Mouse (Mus musculus) heart, embryonic 10.5 days (tissue): ENCODE data around the gene Stmn1. TPM values are rescaled to one million over a fixed set of nuclear protein-coding genes. Genes with fewer than 3 reads are reported as not detected.
A peak's percentile ranks its signal among the peaks of the same experiment; 100 is the strongest.

Source experiments
- DNase-seq: peaks from one replicate; pipeline ENCODE4 v3.0.0-alpha.2; 2017; ENCODE audit warnings: low spot score
- H3K27ac ChIP-seq: fragments of 300-500 bp; sonication (generic); 2 replicates; pipeline ENCODE4 v1.5.1; 2016; ENCODE audit warnings: mild to moderate bottlenecking
- H3K27me3 ChIP-seq: fragments of 300-500 bp; sonication (generic); 2 replicates; pipeline ENCODE4 v1.6.1; 2016; ENCODE audit warnings: mild to moderate bottlenecking; ENCODE audit not compliant: poor library complexity, insufficient read depth, severe bottlenecking
- H3K36me3 ChIP-seq: fragments of 300-500 bp; sonication (generic); 2 replicates; pipeline ENCODE4 v1.6.1; 2016; ENCODE audit warnings: mild to moderate bottlenecking, moderate library complexity
- H3K4me1 ChIP-seq: fragments of 300-500 bp; sonication (generic); 2 replicates; pipeline ENCODE4 v1.6.1; 2016; ENCODE audit warnings: mild to moderate bottlenecking
- H3K4me3 ChIP-seq: fragments of 300-500 bp; sonication (generic); 2 replicates; pipeline ENCODE4 v1.5.1; 2016; ENCODE audit warnings: mild to moderate bottlenecking, moderate library complexity
- H3K9me3 ChIP-seq: fragments of 300-500 bp; sonication (generic); 2 replicates; pipeline ENCODE4 v1.6.1; 2016; ENCODE audit warnings: mild to moderate bottlenecking, moderate library complexity
- WGBS: fragments of 180-500 bp; shearing (Covaris S2); methylation state at CpG from one replicate; pipeline ENCODE4 v1.1.7; 2016; 5-methylcytosine and 5-hydroxymethylcytosine counted together
- polyA plus RNA-seq: library from polyadenylated mRNA; unstranded; fragments of >200 nt; fragmentation: Nextera tagmentation; extraction: Ambion mirVana; gene quantifications from 2 replicates; pipeline ENCODE4 v1.2.1, GENCODE M21; 2016

The Stmn1 gene
- polyA plus RNA-seq, 1 experiment from 2014 or later, result 1,170 TPM

GRCm38 (mm10) chr4:134445489-134445888 lies 22.6 kb upstream of the Stmn1 start:
- DNase-seq, result no peak
- no peaks in the 10 kb centered on the region for H3K36me3 ChIP-seq
- no peak overlapping the region for H3K27ac ChIP-seq
- H3K9me3 ChIP-seq, result no peaks in the 10 kb centered on the region
- H3K27me3 ChIP-seq, result peaks cover 28% of the 10 kb centered on the region
- peaks cover 49% of the 10 kb centered on the region for H3K4me1 ChIP-seq
- no peak overlapping the region for H3K4me3 ChIP-seq
- 58% methylated on average over 1 of the region's 1 CpGs for WGBS

GRCm38 (mm10) chr4:134447966-134448365 lies 20.2 kb upstream of the Stmn1 start:
- Histone ChIP-seq H3K9me3 (no peaks in the 10 kb centered on the region), H3K4me3 (no peak overlapping the region), H3K4me1 (peaks cover 59% of the 10 kb centered on the region), H3K27me3 (peaks cover 48% of the 10 kb centered on the region), H3K36me3 (no peaks in the 10 kb centered on the region), H3K27ac (no peak overlapping the region)
- WGBS, result 45% methylated on average over 23 of the region's 23 CpGs
- DNase-seq, result no peak

- Histone ChIP-seq H3K36me3 (no peaks in the 10 kb centered on the region), H3K4me1 (peaks cover 59% of the 10 kb centered on the region), H3K4me3 (0 out of 2 replicates have a peak overlapping the region, but pooled peaks have one; percentile 8), H3K9me3 (no peaks in the 10 kb centered on the region), H3K27ac (no peak overlapping the region), H3K27me3 (peaks cover 60% of the 10 kb centered on the region)
- 42% methylated on average over 13 of the region's 13 CpGs for WGBS
- DNase-seq, result no peak
Measured at GRCm38 (mm10) chr4:134449595-134450391, 18.3 kb upstream of the Stmn1 start.

- H3K27me3 ChIP-seq, result peaks cover 60% of the 10 kb centered on the region
- DNase-seq, result no peak
- H3K4me3 ChIP-seq, result peak overlapping the region; percentile 31
- no peaks in the 10 kb centered on the region for H3K9me3 ChIP-seq
- peak overlapping the region; percentile 65; the same call in 1 of the 2 replicates for H3K27ac ChIP-seq
- H3K36me3 ChIP-seq, result no peaks in the 10 kb centered on the region
- WGBS, result 22% methylated on average over 20 of the region's 20 CpGs
- peaks cover 59% of the 10 kb centered on the region for H3K4me1 ChIP-seq
Measured at GRCm38 (mm10) chr4:134450392-134451195, 17.5 kb upstream of the Stmn1 start.

GRCm38 (mm10) chr4:134451484-134451883 lies 16.6 kb upstream of the Stmn1 start:
- Histone ChIP-seq H3K9me3 (no peaks in the 10 kb centered on the region), H3K27ac (no peak overlapping the region), H3K27me3 (peaks cover 60% of the 10 kb centered on the region), H3K4me3 (no peak overlapping the region), H3K36me3 (no peaks in the 10 kb centered on the region), H3K4me1 (peaks cover 51% of the 10 kb centered on the region)
- DNase-seq, result no peak
- 70% methylated on average over 9 of the region's 9 CpGs for WGBS

- DNase-seq, result no peak
- 24% methylated on average over 34 of the region's 34 CpGs for WGBS
- peaks cover 48% of the 10 kb centered on the region for H3K27me3 ChIP-seq
- H3K4me3 ChIP-seq, result peak overlapping the region; percentile 43
- no peak overlapping the region for H3K27ac ChIP-seq
- no peaks in the 10 kb centered on the region for H3K36me3 ChIP-seq
- H3K9me3 ChIP-seq, result no peaks in the 10 kb centered on the region
- H3K4me1 ChIP-seq, result peaks cover 44% of the 10 kb centered on the region
Measured at GRCm38 (mm10) chr4:134453619-134454400, 14.3 kb upstream of the Stmn1 start.

- Histone ChIP-seq H3K27ac (peak overlapping the region; percentile 63), H3K4me1 (peaks cover 40% of the 10 kb centered on the region), H3K4me3 (no peak overlapping the region), H3K9me3 (no peaks in the 10 kb centered on the region), H3K27me3 (peaks cover 33% of the 10 kb centered on the region), H3K36me3 (no peaks in the 10 kb centered on the region)
- WGBS, result 24% methylated on average over 6 of the region's 6 CpGs
- no peak for DNase-seq
Measured at GRCm38 (mm10) chr4:134455310-134455709, 12.8 kb upstream of the Stmn1 start.

GRCm38 (mm10) chr4:134457130-134457825 lies 10.8 kb upstream of the Stmn1 start:
- H3K4me1 ChIP-seq, result peaks cover 31% of the 10 kb centered on the region
- no peak overlapping the region for H3K4me3 ChIP-seq
- 43% methylated on average over 7 of the region's 7 CpGs for WGBS
- H3K9me3 ChIP-seq, result no peaks in the 10 kb centered on the region
- no peak overlapping the region for H3K27ac ChIP-seq
- no peaks in the 10 kb centered on the region for H3K36me3 ChIP-seq
- H3K27me3 ChIP-seq, result peaks cover 15% of the 10 kb centered on the region
- DNase-seq, result no peak

GRCm38 (mm10) chr4:134458856-134459255 lies 9.3 kb upstream of the Stmn1 start:
- H3K9me3 ChIP-seq, result no peaks in the 10 kb centered on the region
- H3K36me3 ChIP-seq, result no peaks in the 10 kb centered on the region
- H3K27me3 ChIP-seq, result peaks cover 5% of the 10 kb centered on the region
- H3K27ac ChIP-seq, result no peak overlapping the region
- H3K4me1 ChIP-seq, result peaks cover 27% of the 10 kb centered on the region
- 77% methylated on average over 5 of the region's 5 CpGs for WGBS
- no peak for DNase-seq
- H3K4me3 ChIP-seq, result no peak overlapping the region

- no peaks in the 10 kb centered on the region for H3K9me3 ChIP-seq
- H3K4me1 ChIP-seq, result peaks cover 20% of the 10 kb centered on the region
- 35% methylated on average over 10 of the region's 10 CpGs for WGBS
- no peak overlapping the region for H3K4me3 ChIP-seq
- no peaks in the 10 kb centered on the region for H3K27me3 ChIP-seq
- DNase-seq, result no peak
- H3K27ac ChIP-seq, result 0 out of 2 replicates have a peak overlapping the region, but pooled peaks have one; percentile 56
- H3K36me3 ChIP-seq, result no peaks in the 10 kb centered on the region
Measured at GRCm38 (mm10) chr4:134460277-134460676, 7.8 kb upstream of the Stmn1 start.

GRCm38 (mm10) chr4:134461252-134461651 lies 6.9 kb upstream of the Stmn1 start:
- Histone ChIP-seq H3K27ac (no peak overlapping the region), H3K9me3 (no peaks in the 10 kb centered on the region), H3K27me3 (no peaks in the 10 kb centered on the region), H3K4me3 (no peak overlapping the region), H3K36me3 (no peaks in the 10 kb centered on the region), H3K4me1 (peaks cover 17% of the 10 kb centered on the region)
- WGBS, result 58% methylated on average over 5 of the region's 5 CpGs
- DNase-seq, result no peak

GRCm38 (mm10) chr4:134465789-134466188 lies 2.3 kb upstream of the Stmn1 start:
- no peaks in the 10 kb centered on the region for H3K9me3 ChIP-seq
- 36% methylated on average over 12 of the region's 12 CpGs for WGBS
- peaks cover 20% of the 10 kb centered on the region for H3K4me1 ChIP-seq
- no peak overlapping the region for H3K4me3 ChIP-seq
- H3K27me3 ChIP-seq, result no peaks in the 10 kb centered on the region
- peaks cover 4% of the 10 kb centered on the region for H3K36me3 ChIP-seq
- no peak overlapping the region for H3K27ac ChIP-seq
- no peak for DNase-seq
